Mouse (Mus musculus): ENCODE results near the gene Pde3a.

Pde3a gene

GRCm38 (mm10) chr6:141248691-141249584, at the start of gene Pde3a:
Gene Pde3a (plus strand): TSS chr6:141249269.
- DNase-seq (ENCODE audit: extremely low read depth, low read depth): no peak

DNA sequence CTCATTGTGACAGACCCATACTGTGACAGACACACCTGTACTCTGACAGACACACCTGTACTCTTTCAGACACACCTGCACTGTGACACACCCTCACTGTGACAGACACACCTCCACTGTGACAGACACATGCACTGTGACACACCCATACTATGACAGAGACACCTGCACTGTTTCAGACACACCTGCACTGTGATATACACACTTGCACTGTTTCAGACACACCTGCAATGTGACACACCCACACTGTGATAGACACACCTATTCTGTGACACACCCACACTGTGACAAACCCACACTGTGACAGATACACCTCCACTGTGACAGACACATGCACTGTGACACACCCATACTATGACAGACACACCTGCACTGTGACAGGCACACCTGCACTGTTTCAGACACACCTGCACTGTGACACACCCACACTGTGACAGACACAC, 48.9 kb upstream of the Pde3a start:
- no peak for DNase-seq (ENCODE audit: extremely low read depth, low read depth)

DNA sequence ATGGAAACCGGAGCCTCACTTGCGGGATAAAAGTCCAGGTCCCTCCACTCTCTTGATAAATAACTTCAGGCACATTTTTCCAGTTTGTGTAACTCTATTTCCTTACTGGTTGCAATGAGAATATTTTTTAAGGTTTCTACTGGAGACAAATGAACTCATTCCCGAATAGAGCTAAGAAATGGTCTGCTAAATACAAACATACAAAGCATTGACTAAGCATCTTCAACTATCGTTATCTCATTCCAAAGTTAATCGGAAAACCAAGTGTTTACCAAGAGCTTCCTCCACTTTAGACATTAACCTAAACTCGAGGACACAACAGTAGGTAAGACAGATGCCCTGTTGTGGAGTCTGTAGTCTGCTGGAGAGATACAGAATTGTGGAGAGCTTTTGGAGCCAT, 41.5 kb upstream of the Pde3a start:
- DNase-seq (ENCODE audit: extremely low read depth, low read depth): no peak

GRCm38 (mm10) chr6:141208283-141208872, 40.7 kb upstream of the Pde3a start:
- DNase-seq (ENCODE audit: extremely low read depth, low read depth): no peak

- no peak for DNase-seq (ENCODE audit: extremely low read depth, low read depth)
Observed at GRCm38 (mm10) chr6:141210021-141210420, 39.0 kb upstream of the Pde3a start.

DNA sequence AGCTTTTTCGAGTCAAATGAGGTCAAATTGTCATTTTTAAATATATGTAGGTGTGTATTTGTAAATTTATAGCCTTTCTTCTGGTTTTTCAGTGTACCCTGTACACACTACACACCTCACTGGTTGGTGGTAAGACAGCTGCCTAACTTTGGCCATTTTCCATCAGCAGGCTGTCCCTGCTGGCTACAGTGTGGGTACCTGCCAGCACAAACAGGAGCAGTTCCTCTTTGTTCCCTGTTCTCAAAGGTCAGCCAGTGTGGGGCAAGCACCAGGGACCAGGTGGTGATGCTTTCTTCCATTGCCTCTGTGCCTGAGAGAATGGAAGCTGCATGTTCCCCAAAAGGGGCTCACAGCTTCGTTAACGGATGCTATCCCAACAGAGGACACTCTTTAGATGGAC, 28.0 kb upstream of the Pde3a start:
- no peak for DNase-seq (ENCODE audit: extremely low read depth, low read depth)

DNA sequence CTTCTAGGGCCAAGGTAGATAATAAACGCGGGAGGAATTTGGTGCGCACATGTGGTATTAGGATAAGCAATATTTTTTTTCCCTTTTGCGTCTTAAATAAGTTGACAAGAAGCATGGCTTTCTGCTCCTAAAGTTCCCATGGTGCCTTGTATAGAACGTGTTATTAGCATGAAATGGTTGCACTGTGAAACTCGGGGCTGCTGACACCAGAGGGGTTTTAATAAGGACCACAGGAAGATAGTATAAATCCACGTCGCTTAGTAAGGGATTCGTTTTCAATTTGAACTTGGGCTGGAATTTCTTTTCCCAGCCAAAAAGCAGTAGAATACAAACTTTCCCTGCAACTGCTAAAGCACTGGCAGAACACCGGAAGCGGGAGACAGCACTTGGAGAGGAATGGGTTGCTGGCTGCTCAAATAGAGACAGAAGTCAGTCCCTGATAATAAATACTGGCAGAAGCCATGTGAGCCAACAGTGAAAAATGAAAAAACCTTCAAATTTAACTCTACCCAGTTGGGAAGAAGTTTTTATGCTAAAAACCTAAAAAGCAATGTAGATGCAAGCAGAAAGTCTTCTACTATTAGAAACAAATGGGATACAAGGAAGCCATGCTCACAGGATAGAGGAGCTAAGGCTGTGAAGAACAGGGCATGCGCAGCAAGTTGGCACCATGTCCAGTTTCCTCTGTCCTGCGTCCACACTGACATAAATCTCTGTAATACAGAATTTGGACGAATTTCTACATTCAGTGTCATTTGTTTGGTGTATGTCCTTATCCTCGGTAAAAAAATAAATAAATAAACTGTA, 22.0 kb upstream of the Pde3a start:
- no peak for DNase-seq (ENCODE audit: extremely low read depth, low read depth)

GRCm38 (mm10) chr6:141227658-141228005, 21.4 kb upstream of the Pde3a start:
- DNase-seq (ENCODE audit: extremely low read depth, low read depth): no peak

GRCm38 (mm10) chr6:141232756-141233382, 16.2 kb upstream of the Pde3a start:
- DNase-seq (ENCODE audit: extremely low read depth, low read depth): no peak

DNA sequence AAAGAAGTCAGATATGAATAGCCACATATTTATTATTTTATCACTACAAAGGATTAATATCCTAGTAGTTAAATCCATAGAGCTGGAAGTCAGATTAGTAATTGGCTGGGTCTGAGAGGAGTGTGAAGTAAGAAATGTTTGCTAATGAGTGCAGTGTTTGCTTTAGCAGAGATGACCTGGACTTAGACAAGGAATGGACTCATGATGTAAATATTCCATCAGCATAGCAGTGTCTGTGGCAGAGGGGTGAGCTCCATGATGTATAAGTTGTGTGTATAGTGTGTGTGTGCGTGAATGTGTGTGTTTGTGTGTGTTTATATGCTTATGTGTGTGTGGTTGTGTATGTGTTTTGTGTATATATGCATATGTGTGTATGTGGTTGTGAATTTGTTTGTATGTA, 7.3 kb upstream of the Pde3a start:
- DNase-seq (ENCODE audit: extremely low read depth, low read depth): no peak

DNA sequence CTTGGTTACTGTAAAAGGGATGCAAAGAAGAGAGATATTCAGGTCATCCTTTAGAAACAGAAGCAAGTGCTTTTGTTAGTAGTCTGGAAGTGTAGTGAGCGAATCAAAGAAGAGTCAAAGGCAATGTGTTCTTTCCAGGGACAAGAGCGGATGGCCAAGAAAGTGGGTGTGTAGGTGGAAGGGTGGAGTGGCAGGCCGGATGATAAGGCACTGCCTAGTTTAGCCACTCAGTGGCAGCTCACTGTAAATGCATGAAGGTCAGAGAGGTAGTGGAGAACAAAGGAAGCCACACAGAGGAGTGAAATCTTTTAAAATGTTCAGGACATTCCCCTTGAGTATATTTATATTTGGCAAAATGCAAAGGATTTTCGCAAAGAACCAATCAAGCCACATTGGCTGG, 4.0 kb upstream of the Pde3a start:
- DNase-seq (ENCODE audit: extremely low read depth, low read depth): no peak

- DNase-seq (ENCODE audit: extremely low read depth, low read depth): no peak
Observed at GRCm38 (mm10) chr6:141246391-141246790, 2.7 kb upstream of the Pde3a start.

- no peak for DNase-seq (ENCODE audit: extremely low read depth, low read depth)
Observed at GRCm38 (mm10) chr6:141248081-141248480, 988 bp upstream of the Pde3a start.

DNA sequence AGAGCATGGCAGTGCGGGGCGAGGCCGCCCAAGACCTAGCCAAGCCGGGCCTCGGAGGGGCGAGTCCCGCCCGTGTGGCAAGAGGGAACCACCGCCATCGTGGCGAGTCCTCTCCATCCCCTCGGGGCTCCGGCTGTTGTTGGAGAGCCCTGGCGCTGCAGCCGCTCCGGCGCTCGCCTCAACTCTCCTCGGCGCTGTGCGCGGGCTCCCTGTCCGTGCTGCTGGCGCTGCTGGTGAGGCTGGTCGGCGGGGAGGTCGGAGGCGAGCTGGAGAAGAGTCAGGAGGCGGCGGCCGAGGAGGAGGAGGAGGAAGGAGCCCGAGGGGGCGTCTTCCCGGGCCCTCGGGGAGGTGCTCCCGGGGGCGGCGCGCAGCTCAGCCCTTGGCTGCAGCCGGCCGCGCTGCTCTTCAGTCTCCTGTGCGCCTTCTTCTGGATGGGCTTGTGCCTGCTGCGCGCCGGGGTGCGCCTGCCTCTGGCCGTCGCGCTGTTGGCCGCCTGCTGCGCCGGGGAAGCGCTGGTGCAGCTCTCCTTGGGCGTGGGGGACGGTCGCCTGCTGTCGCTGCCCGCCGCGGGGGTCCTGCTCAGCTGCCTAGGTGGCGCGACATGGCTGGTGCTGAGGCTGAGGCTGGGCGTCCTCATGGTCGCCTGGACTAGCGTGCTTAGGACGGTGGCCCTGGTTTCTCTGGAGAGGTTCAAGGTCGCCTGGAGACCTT, 671 bp downstream of the Pde3a start:
- no peak for DNase-seq (ENCODE audit: extremely low read depth, low read depth)

- no peak for DNase-seq (ENCODE audit: extremely low read depth, low read depth)
Observed at GRCm38 (mm10) chr6:141250296-141250629, 1.2 kb downstream of the Pde3a start.

DNA sequence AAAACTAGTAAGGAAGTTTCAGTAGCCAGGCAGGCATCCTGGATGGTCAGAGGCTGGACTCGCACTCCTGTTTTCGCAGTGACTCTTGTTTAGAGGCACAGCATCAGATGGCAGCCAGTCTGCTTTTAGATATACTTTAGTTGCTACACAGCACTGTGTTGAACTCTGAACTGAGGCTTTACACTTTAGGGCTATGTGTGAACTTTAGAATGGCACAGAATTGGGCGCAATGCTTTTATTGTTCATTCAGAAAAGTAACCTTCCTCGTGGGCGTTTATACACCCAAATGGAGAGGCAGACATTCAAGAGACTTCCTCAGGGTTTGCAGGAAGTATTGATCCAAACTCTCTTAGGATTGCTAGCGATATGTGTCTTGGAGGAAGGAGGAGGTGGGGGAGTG, 1.9 kb downstream of the Pde3a start:
- no peak for DNase-seq (ENCODE audit: extremely low read depth, low read depth)

DNA sequence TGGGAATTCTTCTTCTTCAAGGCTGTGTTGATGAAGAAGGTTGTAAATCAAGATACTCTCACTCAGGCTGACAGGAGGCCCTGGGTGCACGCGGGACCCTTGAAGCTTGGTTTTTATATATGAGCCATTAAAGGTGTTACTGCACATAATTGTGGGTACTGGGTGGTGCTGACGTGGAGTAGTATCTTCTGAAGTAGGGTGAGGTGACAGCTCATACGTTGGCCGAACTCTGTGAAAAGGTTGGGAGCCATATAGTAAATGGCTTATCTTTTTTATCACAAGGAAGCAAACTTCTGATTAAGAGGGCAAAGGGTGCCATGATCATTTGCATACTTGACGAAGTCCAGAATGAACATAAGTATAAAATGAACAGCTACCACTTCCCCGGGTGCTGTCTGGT, 3.5 kb downstream of the Pde3a start:
- no peak for DNase-seq (ENCODE audit: extremely low read depth, low read depth)

DNA sequence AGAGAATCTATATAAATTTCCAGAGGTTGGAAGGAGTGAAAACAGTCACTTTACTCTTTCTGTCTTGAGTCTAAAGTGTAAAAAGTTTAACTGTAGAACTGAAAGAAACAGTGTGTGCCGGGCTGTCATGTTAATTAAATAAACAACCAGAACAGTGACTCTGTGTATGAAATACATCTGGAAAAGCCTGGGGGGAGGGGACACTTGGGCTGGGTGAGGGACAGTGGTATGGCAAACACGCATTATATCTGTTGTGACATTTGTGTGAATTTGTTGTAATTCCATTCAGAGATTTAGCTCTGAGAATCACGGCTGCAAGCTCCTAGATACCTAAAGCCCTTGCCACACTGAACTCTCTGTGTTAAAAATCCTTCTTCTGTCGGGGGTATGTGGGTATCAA, 5.9 kb downstream of the Pde3a start:
- no peak for DNase-seq (ENCODE audit: extremely low read depth, low read depth)

GRCm38 (mm10) chr6:141256896-141257295, 7.8 kb downstream of the Pde3a start:
- no peak for DNase-seq (ENCODE audit: extremely low read depth, low read depth)

DNA sequence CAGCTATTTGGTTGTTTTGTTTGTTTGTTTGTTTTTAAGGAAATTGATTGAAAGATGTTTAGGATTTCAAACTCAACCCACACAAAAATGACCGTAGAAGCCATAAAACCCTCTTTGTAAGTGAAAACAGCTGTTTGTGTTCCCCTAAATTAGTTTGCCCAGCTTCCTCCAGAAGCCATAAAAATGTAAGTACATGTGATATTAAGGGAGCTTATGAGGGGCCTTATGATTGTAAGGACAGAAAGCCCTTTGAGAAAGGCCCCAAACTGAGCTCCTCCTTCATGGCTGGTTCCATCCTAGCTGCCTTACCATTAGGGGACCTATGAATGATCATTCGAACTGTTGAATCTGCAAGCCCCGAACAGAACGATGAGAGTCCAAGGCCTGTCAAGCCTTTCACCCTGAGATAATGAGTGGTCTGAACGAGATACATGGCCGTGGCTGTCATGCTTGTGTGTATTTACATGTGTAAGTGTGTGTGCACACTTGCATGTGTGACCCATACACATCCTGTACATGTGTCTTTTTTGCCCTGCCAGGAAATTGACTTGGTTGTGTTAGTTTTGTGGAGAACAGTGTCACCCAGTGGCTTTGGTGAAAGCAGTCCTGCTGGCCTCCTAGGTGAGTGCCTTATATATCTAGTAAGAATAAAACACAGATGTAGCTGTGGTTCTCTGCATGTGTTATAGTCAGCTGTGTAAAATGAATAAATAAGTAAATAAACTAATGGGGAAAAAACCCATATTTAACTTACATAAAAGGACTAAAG, 8.5 kb downstream of the Pde3a start:
- DNase-seq (ENCODE audit: extremely low read depth, low read depth): no peak
